Mouse (Mus musculus) cerebellum, postnatal 14 days (tissue): Measurements from ENCODE around the gene Gm5148.

Source experiments
- DNase-seq, 2 experiments: peaks; one replicate each; pipeline ENCODE4 v3.0.0; 2021; ENCODE audit warnings: mixed read lengths in 2 of 2

Gm5148 gene

DNA sequence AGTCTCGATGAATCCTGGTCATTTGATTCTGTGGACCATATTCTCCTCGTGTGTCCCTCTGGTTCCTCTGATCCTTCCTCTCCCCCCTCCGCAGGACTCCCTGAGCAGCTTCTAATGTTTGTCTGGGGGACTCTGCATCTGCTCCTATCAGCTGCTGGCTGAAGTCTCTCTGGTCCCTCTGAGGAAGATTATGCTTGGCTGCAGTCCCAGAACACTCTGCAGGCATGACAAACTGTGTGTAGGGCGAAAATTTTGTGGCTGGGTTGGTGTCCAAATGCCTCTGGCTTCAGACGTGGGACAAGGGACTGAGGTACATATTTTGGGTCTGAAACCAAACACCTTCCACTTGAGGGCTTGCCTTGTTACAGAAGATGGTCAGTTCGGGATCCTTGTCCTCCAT, 13.1 kb upstream of the Gm5148 start:
- DNase-seq: peak; percentile 49 to 53

DNA sequence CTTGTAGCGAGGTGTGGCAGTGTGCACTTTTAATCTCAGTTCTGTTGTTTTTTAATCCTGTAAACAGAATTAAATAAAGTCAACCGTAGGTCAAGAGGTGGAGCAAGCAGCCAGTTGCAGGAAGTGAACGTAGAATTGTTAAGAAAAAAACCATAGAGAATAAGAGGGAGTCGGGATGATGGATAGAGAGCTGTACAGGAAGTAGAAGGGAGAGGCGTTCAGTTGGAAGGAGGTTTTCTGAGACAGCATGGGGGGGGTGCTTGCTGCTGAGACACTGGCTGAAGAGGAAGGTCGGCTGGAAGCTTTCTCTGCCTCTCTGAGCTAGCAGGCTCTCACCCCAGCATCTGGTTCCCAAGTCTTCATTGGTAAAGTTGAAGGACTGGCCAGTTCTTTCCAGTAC, 10.9 kb upstream of the Gm5148 start:
- no peak for DNase-seq

DNA sequence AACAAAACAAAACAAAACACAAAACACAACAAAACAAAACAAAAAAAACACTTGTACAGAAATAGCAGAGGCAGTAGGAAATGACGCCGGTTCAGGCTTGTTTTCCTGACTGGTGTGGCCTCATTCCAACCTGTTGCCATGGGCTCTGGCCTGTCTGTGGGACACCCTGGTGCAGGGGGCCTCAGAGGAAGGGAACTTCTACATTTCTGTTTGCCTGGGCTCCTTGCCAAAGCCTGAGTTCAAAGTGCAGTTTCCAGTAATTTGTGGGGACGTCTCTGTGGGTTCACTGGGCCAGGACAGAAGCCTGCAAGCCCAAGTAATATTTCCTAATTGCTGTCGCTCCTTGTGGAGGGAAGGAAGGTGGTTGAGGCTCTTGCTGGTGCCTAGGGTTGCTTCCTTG, 4.9 kb upstream of the Gm5148 start:
- no peak for DNase-seq

DNA sequence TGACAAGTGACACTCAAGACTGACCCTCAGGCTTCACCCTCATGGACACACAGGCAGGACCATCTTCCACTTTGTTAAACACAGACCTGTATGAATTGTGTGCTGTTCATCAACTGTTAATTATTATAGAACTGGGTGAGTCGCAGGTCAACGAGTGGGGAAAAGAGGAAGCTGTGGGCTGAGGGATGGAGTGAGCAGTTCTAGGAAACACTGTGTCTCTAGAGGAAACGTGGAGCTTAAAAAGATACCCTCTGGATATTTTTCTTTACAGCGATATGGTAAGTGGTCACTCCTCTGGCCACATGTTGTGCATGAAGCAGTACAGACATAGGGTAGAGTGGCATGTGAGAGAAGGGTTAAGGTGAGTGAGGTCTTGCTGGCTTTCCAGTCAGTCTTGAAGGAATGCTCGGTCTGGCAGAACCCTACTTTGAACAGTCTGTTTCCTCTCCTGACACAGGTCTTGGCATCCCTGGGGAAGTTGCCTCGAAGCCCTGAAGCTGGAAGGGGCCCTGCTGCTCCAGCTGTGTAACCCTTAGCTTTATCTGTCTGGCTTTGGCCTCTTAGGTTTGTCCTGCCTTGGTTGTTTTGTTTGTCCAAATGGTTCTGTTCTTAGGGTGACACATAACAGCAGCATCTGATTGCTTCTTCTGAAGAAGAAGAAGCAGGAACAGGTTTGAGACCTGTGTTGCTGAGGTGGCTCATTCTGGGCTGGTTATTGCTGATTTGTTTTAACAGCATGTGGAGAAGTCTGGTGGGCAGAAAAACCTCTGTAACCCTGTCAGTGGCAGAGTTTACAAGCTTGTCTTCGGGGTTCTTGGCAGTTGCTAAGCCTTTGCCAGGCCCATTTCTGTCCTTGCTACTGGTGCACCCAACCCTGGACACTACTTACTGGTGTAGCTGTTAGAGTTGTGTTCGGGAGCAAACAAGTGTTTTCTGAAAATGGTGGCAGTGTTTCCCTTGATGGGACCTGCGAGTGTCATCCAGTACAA, 4.1 kb upstream of the Gm5148 start:
- DNase-seq: no peak

DNA sequence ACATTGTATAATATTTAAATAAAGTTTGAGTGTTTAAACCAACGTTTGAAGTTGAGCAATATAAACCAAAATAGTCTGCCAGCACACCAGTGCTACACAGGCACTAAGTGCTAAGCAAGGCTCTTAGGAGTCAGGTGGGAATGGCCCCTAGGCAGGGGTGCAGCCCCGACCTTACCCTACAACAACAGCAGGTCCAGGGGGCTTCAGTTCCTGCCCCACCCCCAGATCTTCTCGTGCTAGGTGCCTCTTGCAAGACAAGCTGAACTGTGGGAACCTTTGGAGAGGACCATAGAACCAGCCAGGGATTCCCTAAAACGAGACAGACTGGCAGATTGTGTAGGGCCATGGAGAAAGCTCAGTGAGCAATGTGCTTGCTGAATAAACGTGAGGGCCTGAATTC, 3.1 kb upstream of the Gm5148 start:
- DNase-seq: no peak

DNA sequence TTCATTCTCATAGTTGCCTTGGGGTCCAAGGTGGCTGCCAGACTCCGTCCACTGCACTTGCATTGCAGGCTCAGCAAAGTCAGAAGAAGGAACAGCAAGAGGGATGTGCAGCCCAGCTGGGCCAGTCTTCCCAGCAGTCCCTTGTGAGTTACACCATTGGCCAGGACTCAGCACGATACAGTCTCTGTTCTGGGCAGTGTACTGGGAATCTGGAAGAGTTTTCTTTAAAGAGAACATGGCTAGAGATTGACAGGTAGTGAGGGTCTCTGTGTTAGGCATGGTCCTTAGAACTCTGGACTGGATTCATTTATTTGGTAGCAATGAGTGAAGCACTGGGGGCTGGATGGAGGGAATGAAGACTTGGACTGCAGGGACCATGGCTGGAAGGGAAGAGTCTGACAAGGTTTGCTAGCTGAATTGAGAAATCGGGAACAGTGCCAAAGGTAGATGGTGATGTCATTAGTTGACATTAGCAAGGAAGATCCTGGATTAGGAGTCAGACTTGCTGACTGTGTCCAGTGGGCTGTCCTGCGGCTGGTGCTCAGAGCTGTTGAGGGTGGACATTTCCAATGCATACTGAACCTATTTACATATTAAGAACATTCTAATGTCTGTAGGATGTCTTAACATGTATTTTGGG, 2.3 kb upstream of the Gm5148 start:
- DNase-seq: peak in 1 of 2 experiments; percentile 24

DNA sequence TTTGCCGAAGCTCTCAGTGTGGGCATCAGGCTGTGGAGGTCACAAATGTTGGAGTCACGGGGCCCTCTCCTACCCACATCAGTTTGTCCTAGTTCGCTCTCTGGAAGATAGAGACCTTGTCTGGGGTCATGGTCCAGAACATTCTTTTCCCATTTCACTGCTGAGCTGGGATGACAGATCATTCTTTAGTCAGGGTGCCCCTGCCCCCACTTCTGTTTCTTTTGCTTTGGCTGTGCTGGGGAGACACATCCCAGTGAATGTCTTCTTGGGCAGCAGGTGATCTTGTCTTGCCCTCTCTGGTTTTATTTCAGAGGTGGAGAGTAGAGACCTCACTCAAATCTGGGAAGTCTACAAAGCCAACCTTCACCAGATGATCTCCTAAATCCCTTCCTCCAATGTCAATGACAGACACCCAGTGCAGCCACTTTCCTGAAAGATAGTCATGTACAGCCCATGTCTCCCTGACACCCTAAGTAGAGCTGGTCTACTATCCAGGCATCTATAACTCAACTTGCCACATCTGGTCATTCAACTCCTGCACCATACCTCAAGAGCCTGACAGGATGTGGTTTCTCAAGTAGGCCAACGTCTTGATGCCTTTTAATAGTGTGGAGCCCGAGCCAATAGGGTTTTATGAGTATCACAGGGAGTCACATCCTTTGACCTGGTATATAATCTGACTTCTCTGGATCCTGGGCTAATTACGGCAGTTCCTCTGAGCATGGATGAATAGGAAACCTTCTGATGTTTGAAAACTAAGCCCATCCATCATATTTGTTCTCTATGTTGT, 851 bp upstream of the Gm5148 start:
- DNase-seq: no peak

DNA sequence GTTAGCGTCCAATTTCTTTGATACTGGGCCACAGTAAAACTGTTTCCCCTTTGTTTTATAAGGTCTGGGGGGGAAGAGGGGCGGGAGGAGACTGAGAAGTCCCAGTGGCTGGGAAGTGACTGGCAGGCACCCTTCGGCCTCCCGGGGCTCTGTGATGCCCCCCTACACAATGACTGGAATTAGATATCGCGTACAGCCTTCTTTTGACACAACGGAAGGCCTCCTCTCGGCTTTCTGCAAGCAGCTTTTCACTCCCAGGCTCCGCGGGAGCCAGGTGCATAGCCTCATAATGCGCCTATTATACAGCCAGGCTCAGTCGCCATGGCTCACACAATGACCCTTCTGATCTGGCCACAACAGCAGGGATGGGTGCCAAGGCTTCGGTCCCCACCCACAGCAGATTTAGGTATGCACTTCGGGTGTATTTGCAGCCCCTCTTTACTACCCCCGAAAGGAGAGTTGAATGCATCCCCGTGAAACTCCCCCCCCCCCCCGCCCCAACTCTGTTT, 574 bp downstream of the Gm5148 start:
- DNase-seq: no peak

DNA sequence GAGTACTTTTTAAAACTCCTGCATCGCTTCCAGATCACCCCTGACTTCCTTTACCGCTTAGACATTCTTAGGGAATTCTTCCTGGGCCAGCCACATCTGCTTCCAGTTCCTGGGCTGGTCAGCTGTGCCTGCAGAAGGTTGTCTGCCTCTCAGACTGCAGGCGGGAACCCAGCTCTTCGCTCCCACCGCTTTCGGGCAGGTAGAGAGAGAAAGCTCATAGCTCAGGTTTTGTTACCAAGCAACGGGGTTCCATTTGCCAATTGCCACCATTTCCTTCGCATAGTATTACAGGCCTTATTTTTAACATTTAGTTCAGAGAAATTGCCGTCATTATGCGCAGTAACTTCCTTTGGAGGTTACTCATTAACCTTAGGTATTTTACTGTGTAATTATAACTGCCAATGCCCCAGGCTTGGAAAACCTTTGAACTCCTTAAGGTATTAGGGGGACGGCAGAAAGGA, 1.2 kb downstream of the Gm5148 start:
- DNase-seq: peak; percentile 37 to 44

DNA sequence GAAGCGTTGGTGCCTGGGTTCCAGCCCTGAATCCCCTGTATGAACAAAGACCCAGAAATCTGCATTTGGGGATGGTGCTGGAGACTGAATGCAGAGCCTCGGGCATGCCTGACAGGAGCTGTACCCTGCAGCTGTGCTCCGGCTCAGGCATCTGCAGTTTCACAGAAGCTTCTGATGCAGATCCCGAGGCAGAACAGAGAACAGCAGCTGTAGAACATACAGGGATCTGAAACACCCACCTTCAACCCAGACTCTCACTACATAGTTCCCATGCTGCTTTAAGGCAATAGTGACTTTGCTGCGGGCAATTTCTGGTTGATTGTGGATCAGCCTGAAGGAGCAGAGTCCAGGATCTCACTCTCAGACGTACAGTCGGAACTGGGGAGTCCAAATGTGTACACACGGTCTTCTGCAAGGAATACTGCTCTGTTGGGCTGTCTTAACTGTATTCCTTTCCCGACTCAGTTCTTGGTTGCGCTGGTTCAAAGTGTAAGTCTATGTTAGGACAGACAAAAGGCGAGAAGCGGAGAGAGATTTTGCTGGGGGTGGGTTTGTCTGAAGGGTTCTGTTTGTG, 1.7 kb downstream of the Gm5148 start:
- no peak for DNase-seq

DNA sequence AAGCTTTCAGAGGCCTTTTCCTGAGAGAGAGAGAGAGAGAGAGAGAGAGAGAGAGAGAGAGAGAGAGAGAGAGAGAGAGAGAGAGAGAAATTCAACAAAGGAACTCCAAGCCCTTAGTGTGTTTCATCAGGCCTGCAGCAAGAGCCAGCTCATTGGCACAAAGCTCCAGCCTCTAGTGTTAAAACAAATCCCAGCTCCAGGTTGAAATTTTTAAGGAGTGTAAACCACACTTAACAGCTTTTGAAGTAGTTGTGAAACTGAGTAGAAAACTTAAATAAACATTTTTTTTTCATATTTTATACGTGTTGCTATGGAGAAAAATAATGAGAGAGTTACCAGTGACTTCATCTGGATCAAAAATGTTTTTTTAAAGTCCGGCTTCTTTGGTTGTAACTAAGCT, 7.3 kb downstream of the Gm5148 start:
- DNase-seq: no peak

DNA sequence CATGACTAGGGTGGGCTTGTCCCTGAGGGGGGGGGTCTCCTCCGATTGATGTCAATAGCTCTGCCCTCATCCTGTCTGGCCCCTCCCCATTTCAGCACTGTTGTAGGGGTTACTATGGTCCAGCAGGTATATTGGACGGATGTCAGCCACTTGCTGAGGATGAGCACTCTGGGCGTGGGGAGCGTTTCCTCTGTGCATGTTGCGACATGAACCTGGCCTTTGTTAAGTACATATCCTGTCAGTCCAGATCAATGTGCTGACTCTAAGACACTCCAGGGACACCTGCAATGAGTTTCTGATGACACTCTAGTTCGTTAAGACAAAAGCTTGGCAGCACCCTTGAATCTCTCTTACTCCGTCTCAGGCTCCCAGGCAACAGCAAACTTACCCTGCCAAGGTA, 8.6 kb downstream of the Gm5148 start:
- DNase-seq: no peak

DNA sequence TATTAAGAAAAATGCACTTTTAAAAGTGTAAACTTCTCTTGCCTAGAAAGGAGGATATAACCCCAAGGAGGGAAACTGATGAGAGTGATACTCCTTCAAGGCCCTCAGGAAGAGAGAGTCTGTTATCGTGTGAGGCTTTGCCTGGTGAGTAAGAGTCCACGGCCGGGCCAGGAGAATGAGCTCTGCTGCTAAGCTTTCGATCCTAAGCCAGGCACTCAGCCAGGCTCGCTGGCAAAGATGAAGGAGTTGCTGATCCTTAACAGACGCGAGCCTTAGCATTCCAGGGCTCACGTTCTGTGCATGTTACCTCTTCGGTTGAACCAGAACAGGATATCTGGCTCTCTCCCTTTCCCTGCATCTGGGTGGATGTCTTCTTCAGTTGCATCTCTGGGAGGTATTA, 11.8 kb downstream of the Gm5148 start:
- DNase-seq: peak; percentile 90 to 92

DNA sequence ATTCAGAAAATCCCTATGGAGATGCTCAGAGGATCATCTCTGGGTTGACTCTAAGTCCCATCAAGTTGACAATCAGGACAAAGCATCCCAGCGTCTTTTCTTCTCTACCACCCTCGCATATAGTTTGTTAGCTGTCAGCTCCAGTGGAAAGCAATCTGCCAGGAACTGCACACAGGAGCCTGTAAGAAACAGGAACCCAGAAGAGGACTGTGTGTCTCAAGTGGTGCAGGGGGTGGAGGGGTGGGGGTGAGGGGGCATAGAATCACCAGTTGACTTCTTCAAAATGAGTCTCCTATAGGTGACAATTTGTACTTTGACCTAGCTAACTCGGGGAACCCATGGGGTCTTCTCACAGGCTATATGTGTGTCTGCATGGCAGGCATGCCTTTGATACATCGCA, 12.7 kb downstream of the Gm5148 start:
- DNase-seq: no peak

DNA sequence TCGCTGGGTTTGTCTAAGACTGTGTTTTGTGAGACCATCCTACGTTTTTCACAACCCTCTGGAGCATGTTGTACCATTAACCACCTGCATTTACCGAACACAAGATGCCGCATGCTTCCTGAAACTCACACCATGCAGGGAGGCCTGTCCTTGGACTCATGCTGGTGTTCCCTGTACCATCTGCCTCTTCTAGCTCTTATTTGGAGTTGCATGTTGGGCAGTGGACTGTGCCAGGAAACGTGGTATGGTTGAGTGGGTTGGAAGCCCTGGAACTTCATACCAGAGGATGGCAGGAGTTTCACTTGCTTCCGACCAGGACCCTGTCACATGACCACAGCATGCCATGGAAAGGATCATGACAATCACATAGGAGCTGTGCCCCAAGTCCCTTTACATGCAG, 16.5 kb downstream of the Gm5148 start:
- DNase-seq: peak; percentile 71 to 79

DNA sequence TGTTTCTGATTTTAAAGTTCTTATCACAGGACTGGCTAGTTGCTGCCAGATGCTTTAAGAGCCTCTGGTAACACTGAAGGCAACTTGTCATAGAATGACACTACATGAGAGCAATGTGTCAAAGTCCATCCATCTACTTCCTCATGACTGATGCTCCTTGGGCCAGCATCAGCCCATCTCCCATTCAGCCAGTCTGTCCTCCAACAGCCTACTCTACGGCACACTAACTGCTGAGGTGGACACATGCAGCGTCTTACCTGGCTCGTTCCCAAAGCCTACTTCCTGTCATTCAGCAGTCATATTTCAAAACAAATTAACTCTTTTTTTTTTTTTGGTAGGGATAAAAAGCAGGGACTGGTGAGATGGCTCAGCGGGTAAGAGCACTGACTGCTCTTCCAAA, 17.9 kb downstream of the Gm5148 start:
- no peak for DNase-seq

DNA sequence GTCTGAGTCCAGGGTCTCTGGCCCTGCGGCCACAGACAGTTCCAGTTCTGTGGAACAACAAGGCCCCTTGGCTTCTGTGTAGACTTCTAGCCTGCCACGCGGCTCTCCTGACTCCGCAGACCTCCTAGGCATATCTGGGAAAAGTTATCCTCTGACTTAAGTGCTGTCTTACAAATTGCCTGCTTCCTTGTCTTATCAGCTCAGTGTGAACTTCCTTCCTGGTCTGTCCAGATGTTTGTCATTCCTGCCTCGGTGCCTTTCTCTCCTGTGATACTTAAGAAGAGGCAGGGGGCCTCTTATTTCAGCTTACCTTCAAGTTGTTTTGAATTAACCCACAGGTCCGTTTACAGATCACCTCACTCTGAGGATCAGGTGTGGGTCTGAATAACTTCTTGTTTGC, 18.9 kb downstream of the Gm5148 start:
- no peak for DNase-seq

DNA sequence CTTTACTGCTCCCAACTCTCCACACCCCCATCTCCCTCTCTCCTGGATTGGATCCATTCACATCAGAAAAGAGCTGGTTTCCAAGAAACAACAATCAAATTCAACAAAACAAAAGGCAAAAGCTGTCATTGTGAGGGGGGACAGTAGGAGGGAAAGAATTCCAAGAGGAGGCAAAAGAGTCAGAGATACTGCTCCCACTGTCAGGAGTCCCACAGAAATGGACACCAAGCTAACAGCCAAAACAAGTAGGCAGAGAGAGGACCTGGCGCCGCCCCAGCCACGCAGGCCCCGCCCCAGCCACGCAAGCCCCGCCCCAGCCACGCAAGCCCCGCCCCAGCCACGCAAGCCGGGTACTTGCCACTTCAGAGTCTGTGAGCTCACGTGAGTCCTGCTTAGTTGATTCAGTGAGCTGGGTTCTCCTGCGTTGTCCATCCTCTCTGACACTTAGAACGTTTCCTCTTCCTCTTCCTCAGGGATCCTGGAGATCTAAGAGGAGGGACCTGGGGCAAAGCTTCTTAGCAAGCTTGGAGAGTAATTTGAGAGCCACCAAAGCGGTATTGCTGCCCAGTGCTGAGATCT, 19.5 kb downstream of the Gm5148 start:
- no peak for DNase-seq

DNA sequence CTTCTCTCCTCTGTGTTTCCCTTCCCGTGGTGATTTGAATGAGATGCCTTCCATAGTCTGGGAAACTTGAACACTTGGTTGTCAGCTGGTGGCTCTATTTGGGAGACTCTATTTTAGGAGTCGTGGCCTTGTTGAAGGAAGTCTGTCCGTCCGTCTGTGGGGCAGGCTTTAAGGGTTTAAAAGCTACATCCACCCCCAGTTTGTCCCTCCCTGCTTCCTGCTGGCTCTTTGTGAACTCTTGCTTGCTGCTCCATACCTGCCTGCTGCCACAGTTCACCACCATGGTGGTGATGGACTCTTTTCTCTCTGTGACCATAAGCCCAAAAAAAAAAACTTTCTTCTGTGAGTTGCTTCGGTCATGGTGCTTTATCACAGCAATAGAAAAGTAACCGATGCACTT, 21.2 kb downstream of the Gm5148 start:
- no peak for DNase-seq

DNA sequence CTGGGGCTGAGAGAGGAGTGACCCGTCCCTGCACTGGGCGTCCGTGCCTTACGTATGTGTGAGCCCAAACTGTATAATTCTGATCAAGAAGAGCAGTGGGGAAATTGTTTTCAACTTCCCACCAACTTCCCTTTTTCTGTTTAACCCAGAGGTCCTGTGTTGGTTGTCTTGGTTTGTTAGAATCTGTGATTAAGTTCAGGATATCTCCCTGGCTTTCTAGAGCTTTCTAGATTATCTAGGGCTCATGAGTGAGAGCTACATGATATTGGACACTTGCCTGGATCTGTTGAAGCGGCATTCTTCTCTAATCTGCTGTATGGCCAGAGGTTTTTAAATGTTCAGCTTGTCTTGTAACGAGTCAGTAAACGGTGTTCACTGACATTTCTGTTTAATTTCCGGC, 30.7 kb downstream of the Gm5148 start:
- no peak for DNase-seq

DNA sequence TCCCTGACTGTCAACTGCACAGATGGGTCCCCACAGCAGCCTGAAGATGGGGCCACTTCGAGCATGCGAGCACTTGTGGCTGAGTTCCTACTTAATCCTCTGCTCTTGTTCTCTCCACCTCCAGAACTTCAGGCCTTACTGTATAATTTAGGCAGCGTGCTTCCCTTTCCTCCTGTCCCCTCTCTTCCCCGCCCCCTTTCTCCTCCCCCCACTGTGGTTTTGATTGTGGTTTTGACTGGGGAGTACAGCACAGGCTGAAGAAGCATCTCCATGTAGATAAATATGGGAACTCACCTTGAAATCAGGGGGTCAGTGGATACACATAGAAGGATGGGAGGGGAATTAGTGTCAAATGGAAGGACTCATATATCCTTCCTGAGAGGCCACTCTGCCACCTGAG, 31.3 kb downstream of the Gm5148 start:
- DNase-seq: no peak
